ENCODE assay signal across 17 mouse cellular contexts in the genomic region with DNA sequence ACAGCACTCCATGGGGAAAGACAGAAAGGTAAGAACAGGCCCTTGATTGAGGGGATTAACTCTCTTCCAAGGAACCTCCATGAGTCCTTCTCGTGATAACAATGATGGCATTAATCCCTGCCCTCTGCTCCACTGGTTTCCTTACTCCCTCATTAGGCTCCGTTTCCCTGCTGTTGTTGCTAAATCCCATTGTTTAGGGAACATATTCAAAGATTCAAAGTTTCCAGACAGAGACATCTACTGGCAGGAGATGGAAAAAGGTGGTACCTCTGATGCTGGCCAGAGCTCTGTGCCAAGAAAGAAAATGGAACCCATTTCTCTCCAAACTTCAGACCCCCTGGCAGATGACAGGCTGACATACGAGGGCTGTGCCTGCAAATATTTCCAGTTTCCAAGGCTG.
A peak's percentile ranks its signal among the peaks of the same experiment; 100 is the strongest.
DNase-seq lines count a peak whose midpoint lies in the region; ATAC-seq and TF ChIP-seq lines count a peak whose summit lies in the region.
"Had no signal": no experiment of that assay in that cellular context is flagged by ENCODE, and none has a peak within 500 bp of the region (broad histone marks: within the 10 kb centered on the region; RNA-seq: fewer than 3 reads in every experiment).

No protein-coding gene starts in this region.

- H3K36me3 ChIP-seq in kidney, postnatal 0 days (ENCODE audit: insufficient read depth, low read length) = no peaks in the 10 kb centered on the region
- H3K36me3 ChIP-seq in liver, embryonic 11.5 days (ENCODE audit: control insufficient read depth, insufficient read depth, low read length) = no peaks in the 10 kb centered on the region
- H3K36me3 ChIP-seq: heart, embryonic 13.5 days; intestine, embryonic 15.5 days; midbrain, embryonic 10.5 days had no signal

- no peaks in the 10 kb centered on the region for H3K27me3 ChIP-seq in kidney, postnatal 0 days (ENCODE audit: insufficient read depth, low read length)
- no peaks in the 10 kb centered on the region for H3K27me3 ChIP-seq in liver, embryonic 11.5 days (replicated peaks; ENCODE audit: control insufficient read depth, insufficient read depth, low read length)
- H3K27me3 ChIP-seq: heart, embryonic 13.5 days; intestine, embryonic 15.5 days had no signal

- TF ChIP-seq CTCF in kidney, postnatal 0 days (IDR thresholded peaks at IDR 0.05; ENCODE audit: low read depth) = peak; percentile 44; the same call in 1 of the 2 replicates

- no peaks in the 10 kb centered on the region for H3K9me3 ChIP-seq in kidney, postnatal 0 days (replicated peaks; ENCODE audit: low read length)
- no peaks in the 10 kb centered on the region for H3K9me3 ChIP-seq in liver, embryonic 11.5 days (ENCODE audit: control insufficient read depth, low read length)
- H3K9me3 ChIP-seq: heart, embryonic 13.5 days; intestine, embryonic 15.5 days; midbrain, embryonic 10.5 days had no signal

- no peak for ATAC-seq in kidney, postnatal 0 days (replicated peaks; ENCODE audit: low FRiP score, low read depth)
- no peak for ATAC-seq in liver, embryonic 11.5 days (replicated peaks; ENCODE audit: low FRiP score)
- ATAC-seq: forebrain, embryonic 16.5 days; intestine, embryonic 15.5 days had no signal

- no peaks in the 10 kb centered on the region for H3K4me1 ChIP-seq in kidney, postnatal 0 days (replicated peaks; ENCODE audit: insufficient read depth, low read length)
- H3K4me1 ChIP-seq in liver, embryonic 11.5 days (replicated peaks; ENCODE audit: control insufficient read depth, insufficient read depth, low read length) = no peaks in the 10 kb centered on the region
- H3K4me1 ChIP-seq: heart, embryonic 13.5 days; intestine, embryonic 15.5 days had no signal

- no peak overlapping the region for H3K4me3 ChIP-seq in kidney, postnatal 0 days (replicated peaks; ENCODE audit: low read depth, low read length)
- no peak overlapping the region for H3K4me3 ChIP-seq in liver, embryonic 11.5 days (ENCODE audit: low read depth, low read length)
- H3K4me3 ChIP-seq: heart, embryonic 13.5 days; intestine, embryonic 15.5 days; midbrain, embryonic 10.5 days had no signal

- no peak overlapping the region for H3K9ac ChIP-seq in kidney, postnatal 0 days (ENCODE audit: low read depth, low read length)
- no peak overlapping the region for H3K9ac ChIP-seq in liver, embryonic 11.5 days (ENCODE audit: low read depth, low read length)
- H3K9ac ChIP-seq: heart, embryonic 13.5 days; intestine, embryonic 15.5 days; liver, embryonic 14.5 days had no signal

- 23% methylated on average over 3 of the region's 3 CpGs for WGBS in kidney, postnatal 0 days
- WGBS in liver, embryonic 11.5 days = 24% methylated on average over 3 of the region's 3 CpGs

- peak; percentile 6 for DNase-seq in embryo, embryonic 10.5 days (ENCODE audit: low spot score)
- DNase-seq in embryo, embryonic 11 days = no peak
- DNase-seq in kidney, postnatal 0 days (ENCODE audit: low spot score) = peak; percentile 26
- DNase-seq in kidney, adult 11 months = no peak
- DNase-seq in right cerebral cortex, adult 2 months (ENCODE audit: low spot score in 2 of 2) = peak; percentile 25 to 29
- DNase-seq in right cerebral cortex, adult 18-20 months = no peak
- no peak for DNase-seq in thymus, postnatal 10 days (ENCODE audit: low spot score in 2 of 2)
- DNase-seq in liver, embryonic 11.5 days (ENCODE audit: low spot score) = no peak
- DNase-seq: adrenal gland, adult 8-10 months; cerebellum, adult 9-10 months; heart, postnatal 4 days; lung, postnatal 14 days had no signal

- H3K27ac ChIP-seq in kidney, postnatal 0 days = no peak overlapping the region
- no peak overlapping the region for H3K27ac ChIP-seq in liver, embryonic 11.5 days (ENCODE audit: low read depth, low read length)
- H3K27ac ChIP-seq: heart, embryonic 13.5 days; intestine, embryonic 15.5 days; liver, embryonic 14.5 days; midbrain, embryonic 10.5 days had no signal

- no peak overlapping the region for H3K4me2 ChIP-seq in kidney, postnatal 0 days (ENCODE audit: low read length)
- H3K4me2 ChIP-seq in liver, embryonic 11.5 days = no peak overlapping the region
- H3K4me2 ChIP-seq: heart, embryonic 13.5 days; intestine, embryonic 15.5 days had no signal

Comparison
In these comparisons a context has a peak if more than half of its experiments do, and no peak if none do; other contexts are left out.
1. DNase-seq: peak in embryo, embryonic 10.5 days (single experiment), kidney, postnatal 0 days (single experiment) and right cerebral cortex, adult 2 months (2 of 2); none in embryo, embryonic 11 days (single experiment), kidney, adult 11 months (single experiment), right cerebral cortex, adult 18-20 months (single experiment), thymus, postnatal 10 days (0 of 2) and liver, embryonic 11.5 days (single experiment).